Mouse (Mus musculus): Measurements from ENCODE around the gene Phospho1. TPM values are rescaled to one million over a fixed set of nuclear protein-coding genes. Genes with fewer than 3 reads are reported as not detected.

Phospho1 gene
- polyA plus RNA-seq, 1 experiment from 2014 or later = 14.9 TPM

DNA sequence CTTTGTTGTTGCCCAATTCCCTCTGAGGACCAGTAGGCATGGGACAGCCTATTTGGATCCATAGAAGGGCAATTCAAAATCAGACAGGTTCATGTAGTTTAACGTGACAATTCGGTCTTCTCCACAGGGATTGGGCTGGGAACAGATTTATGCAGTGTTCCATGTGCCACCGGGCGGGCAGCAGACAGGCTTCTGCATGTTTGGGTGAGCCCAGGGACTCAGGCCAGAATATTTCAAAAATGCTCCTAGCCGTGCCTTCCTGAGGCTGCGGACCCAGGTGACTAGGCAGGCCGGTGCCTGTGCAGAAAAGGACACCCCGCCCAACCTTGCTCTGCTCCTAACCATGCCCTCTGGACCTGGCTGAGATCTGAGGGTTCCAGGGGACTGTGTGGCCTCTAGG, 5.2 kb upstream of the Phospho1 start:
- ATAC-seq (ENCODE audit: low read depth) (no peak; the same call in 1 of the 2 replicates), DNase-seq (ENCODE audit: low spot score) (no peak)
- Histone ChIP-seq H3K27me3 (replicated peaks; ENCODE audit: control insufficient read depth, insufficient read depth, low read length) (peaks cover 4% of the 10 kb centered on the region; the same call in 1 of the 2 replicates), H3K27ac (replicated peaks; ENCODE audit: low read depth, low read length) (no peak overlapping the region), H3K4me2 (ENCODE audit: low read depth, low read length) (no peak overlapping the region), H3K9ac (ENCODE audit: low read depth, low read length) (no peak overlapping the region), H3K9me3 (ENCODE audit: control insufficient read depth, low read length) (no peaks in the 10 kb centered on the region), H3K4me1 (ENCODE audit: control insufficient read depth, insufficient read depth, low read length) (no peaks in the 10 kb centered on the region), H3K4me3 (ENCODE audit: low read depth, low read length) (no peak overlapping the region), H3K36me3 (ENCODE audit: control insufficient read depth, insufficient read depth, low read length) (no peaks in the 10 kb centered on the region)
- 78% methylated on average over 8 of the region's 8 CpGs for whole genome bisulfite sequencing

DNA sequence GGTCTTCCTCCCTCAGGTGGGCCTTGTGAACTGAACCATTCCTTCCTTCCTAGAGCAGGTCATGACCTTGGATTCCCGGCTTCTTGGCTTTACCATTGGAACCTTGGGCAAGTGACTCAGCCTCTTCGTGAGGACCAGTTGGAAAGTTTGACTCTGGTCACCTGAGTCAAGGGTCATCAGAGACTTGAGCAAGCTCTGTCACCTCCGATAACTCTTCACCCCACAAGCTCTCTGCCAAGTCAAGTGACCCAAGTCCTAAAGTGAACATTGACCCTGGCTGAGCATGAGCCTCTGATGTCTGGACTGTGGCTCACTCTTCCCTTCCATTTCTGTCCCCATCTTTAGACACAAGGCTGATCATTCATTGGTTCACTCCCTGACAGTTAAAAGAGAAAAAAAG, 2.8 kb upstream of the Phospho1 start:
- no peaks in the 10 kb centered on the region for H3K36me3 ChIP-seq (ENCODE audit: control insufficient read depth, insufficient read depth, low read length)
- ATAC-seq (ENCODE audit: low read depth) = no peak
- H3K27me3 ChIP-seq (replicated peaks; ENCODE audit: control insufficient read depth, insufficient read depth, low read length) = peaks cover 19% of the 10 kb centered on the region
- no peak for DNase-seq (ENCODE audit: low spot score)
- no peak overlapping the region for H3K4me3 ChIP-seq (ENCODE audit: low read depth, low read length)
- WGBS = 84% methylated on average over 3 of the region's 3 CpGs
- no peaks in the 10 kb centered on the region for H3K9me3 ChIP-seq (ENCODE audit: control insufficient read depth, low read length)
- no peak overlapping the region for H3K4me2 ChIP-seq (ENCODE audit: low read depth, low read length)
- H3K4me1 ChIP-seq (ENCODE audit: control insufficient read depth, insufficient read depth, low read length) = peaks cover 5% of the 10 kb centered on the region
- no peak overlapping the region for H3K9ac ChIP-seq (ENCODE audit: low read depth, low read length)
- no peak overlapping the region for H3K27ac ChIP-seq (replicated peaks; ENCODE audit: low read depth, low read length)

DNA sequence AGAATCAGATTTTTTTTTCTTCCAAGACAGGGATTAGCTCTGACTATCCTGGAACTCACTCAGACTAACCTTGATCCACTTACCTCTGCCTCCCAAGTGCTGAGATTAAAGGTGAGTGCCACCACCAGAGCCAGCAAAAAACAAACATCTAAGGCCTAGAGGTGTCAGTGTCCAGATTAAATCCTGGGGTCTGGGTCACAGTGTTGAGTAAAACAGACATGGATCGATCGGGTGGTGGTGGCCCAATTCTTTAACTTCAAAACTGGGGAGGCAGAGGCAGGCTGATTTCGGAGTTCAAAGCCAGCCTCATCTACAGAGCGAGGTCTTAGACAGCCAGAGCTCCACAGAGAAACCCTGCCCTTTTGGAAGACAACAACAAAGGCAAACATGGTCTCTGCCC, 1.9 kb upstream of the Phospho1 start:
- Histone ChIP-seq H3K9ac (ENCODE audit: low read depth, low read length) (no peak overlapping the region), H3K9me3 (ENCODE audit: control insufficient read depth, low read length) (no peaks in the 10 kb centered on the region), H3K4me2 (ENCODE audit: low read depth, low read length) (no peak overlapping the region), H3K36me3 (ENCODE audit: control insufficient read depth, insufficient read depth, low read length) (no peaks in the 10 kb centered on the region), H3K4me3 (ENCODE audit: low read depth, low read length) (no peak overlapping the region), H3K4me1 (ENCODE audit: control insufficient read depth, insufficient read depth, low read length) (peaks cover 5% of the 10 kb centered on the region), H3K27ac (replicated peaks; ENCODE audit: low read depth, low read length) (no peak overlapping the region), H3K27me3 (replicated peaks; ENCODE audit: control insufficient read depth, insufficient read depth, low read length) (peaks cover 28% of the 10 kb centered on the region)
- WGBS = 94% methylated on average over 4 of the region's 4 CpGs
- no peak for ATAC-seq (ENCODE audit: low read depth)
- no peak for DNase-seq (ENCODE audit: low spot score)

DNA sequence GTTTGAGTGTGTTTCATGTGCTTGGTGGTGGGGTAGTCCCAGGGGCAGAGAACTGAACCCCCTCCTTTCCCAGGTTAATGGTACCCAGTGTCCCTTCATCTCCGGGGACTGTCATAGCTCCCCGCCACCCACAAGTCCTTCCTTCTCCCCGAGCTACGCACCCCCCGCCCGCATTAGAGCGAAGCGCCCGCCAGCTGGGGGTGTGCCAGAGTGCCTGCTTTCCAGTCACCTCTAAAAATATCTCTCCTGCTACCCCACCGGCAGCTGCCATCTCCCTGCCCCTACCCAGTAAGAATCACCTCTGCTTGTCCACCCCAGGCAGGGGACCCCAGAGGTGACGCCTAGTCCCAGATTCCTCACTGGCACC, 561 bp downstream of the Phospho1 start:
- Histone ChIP-seq H3K9ac (ENCODE audit: low read depth, low read length) (peak overlapping the region; percentile 62), H3K4me2 (ENCODE audit: low read depth, low read length) (peak overlapping the region; percentile 99), H3K9me3 (ENCODE audit: control insufficient read depth, low read length) (no peaks in the 10 kb centered on the region), H3K27ac (replicated peaks; ENCODE audit: low read depth, low read length) (0 out of 2 replicates have a peak overlapping the region, but pooled peaks have one; percentile 28), H3K4me1 (ENCODE audit: control insufficient read depth, insufficient read depth, low read length) (peaks cover 5% of the 10 kb centered on the region), H3K27me3 (replicated peaks; ENCODE audit: control insufficient read depth, insufficient read depth, low read length) (peaks cover 51% of the 10 kb centered on the region), H3K4me3 (ENCODE audit: low read depth, low read length) (peak overlapping the region; percentile 50), H3K36me3 (ENCODE audit: control insufficient read depth, insufficient read depth, low read length) (no peaks in the 10 kb centered on the region)
- ATAC-seq (ENCODE audit: low read depth) (no peak), DNase-seq (ENCODE audit: low spot score) (no peak)
- 3% methylated on average over 11 of the region's 11 CpGs for whole genome bisulfite sequencing

DNA sequence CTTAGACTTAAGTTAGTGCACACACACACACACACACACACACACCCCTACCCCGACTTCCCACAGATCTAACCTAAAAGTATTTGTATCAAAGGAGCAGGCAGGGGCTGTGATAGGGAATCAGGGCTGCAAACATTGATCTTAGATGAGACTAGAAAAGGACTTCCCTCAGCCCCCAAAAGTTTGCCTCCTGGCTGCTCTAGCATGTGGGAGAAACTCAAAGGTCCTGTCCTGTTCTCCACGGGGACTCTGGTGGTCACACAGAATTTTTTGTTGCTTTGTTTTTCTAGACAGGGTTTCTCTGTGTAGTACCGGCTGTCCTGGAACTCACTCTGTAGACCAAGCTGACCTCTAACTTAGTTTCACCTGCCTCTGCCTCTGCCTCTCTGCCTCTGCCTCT, 1.3 kb downstream of the Phospho1 start:
- Histone ChIP-seq H3K4me1 (ENCODE audit: control insufficient read depth, insufficient read depth, low read length) (peaks cover 6% of the 10 kb centered on the region), H3K4me3 (ENCODE audit: low read depth, low read length) (peak overlapping the region; percentile 50), H3K9ac (ENCODE audit: low read depth, low read length) (no peak overlapping the region), H3K9me3 (ENCODE audit: control insufficient read depth, low read length) (no peaks in the 10 kb centered on the region), H3K4me2 (ENCODE audit: low read depth, low read length) (no peak overlapping the region), H3K36me3 (ENCODE audit: control insufficient read depth, insufficient read depth, low read length) (no peaks in the 10 kb centered on the region), H3K27ac (replicated peaks; ENCODE audit: low read depth, low read length) (0 out of 2 replicates have a peak overlapping the region, but pooled peaks have one; percentile 2), H3K27me3 (replicated peaks; ENCODE audit: control insufficient read depth, insufficient read depth, low read length) (peaks cover 59% of the 10 kb centered on the region)
- DNase-seq (ENCODE audit: low spot score) (no peak), ATAC-seq (ENCODE audit: low read depth) (no peak)
- 29% methylated on average over 3 of the region's 3 CpGs for WGBS

DNA sequence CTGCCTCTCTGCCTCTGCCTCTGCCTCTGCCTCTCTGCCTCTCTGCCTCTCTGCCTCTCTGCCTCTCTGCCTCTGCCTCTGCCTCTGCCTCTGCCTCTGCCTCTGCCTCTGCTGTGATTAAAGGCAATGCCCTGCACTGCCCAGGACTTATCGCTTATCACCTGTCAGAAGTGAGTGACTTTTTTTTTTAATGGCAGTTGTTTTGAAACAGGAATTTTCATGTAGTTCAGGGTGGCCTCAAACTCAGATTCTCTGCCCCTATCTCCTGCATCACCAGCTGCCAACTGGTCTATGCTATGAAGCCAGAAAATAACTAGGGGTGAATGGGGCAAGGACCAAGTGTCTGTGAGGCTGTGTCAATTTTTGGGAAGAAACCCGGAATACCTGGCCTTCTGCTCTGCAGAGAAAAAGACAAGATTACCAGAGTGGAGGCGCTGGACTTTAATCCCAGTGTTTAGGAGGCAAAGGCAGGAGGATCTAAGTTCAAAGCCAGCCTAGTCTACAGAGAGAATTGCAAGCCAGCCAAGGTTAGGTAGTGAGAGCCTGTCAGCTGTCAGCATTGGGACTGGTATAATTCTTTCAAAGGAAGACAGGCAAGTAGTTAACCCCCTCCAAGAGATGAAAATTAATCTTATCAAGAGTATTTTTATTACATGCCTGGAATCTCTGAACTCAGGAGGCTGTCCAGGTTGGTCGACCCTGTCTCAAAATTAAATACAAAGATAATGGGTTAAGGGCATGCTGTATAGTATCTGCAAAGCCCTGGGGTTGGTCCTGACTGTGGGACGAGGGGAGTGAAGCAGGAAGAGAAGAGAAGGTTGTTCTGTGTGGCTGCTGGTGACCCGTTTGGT, 2.2 kb downstream of the Phospho1 start:
- WGBS = 51% methylated on average over 6 of the region's 6 CpGs
- H3K9me3 ChIP-seq (ENCODE audit: control insufficient read depth, low read length) = no peaks in the 10 kb centered on the region
- peaks cover 68% of the 10 kb centered on the region for H3K27me3 ChIP-seq (replicated peaks; ENCODE audit: control insufficient read depth, insufficient read depth, low read length)
- ATAC-seq (ENCODE audit: low read depth) = no peak
- H3K36me3 ChIP-seq (ENCODE audit: control insufficient read depth, insufficient read depth, low read length) = no peaks in the 10 kb centered on the region
- H3K9ac ChIP-seq (ENCODE audit: low read depth, low read length) = no peak overlapping the region
- 0 out of 2 replicates have a peak overlapping the region, but pooled peaks have one; percentile 5 for H3K4me3 ChIP-seq (ENCODE audit: low read depth, low read length)
- no peak overlapping the region for H3K27ac ChIP-seq (replicated peaks; ENCODE audit: low read depth, low read length)
- H3K4me1 ChIP-seq (ENCODE audit: control insufficient read depth, insufficient read depth, low read length) = peaks cover 10% of the 10 kb centered on the region
- 0 out of 2 replicates have a peak overlapping the region, but pooled peaks have one; percentile 4 for H3K4me2 ChIP-seq (ENCODE audit: low read depth, low read length)
- DNase-seq (ENCODE audit: low spot score) = no peak

DNA sequence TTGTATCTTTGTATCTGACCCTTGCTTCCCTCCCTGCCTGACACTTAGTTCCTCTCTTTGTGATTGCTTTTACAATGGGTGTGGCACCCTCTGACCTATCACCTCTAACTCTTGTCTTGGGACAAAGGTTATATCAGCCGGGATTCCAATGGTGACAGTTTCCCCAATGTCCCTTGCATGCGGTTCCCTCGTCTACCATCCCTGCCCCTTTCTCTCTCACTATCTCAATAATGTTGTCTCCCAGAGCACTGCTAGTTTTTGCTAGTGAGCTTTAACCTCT, 2.8 kb downstream of the Phospho1 start:
- no peak for ATAC-seq (ENCODE audit: low read depth)
- H3K4me1 ChIP-seq (ENCODE audit: control insufficient read depth, insufficient read depth, low read length) = peaks cover 10% of the 10 kb centered on the region
- H3K4me2 ChIP-seq (ENCODE audit: low read depth, low read length) = 0 out of 2 replicates have a peak overlapping the region, but pooled peaks have one; percentile 4
- no peak for DNase-seq (ENCODE audit: low spot score)
- no peaks in the 10 kb centered on the region for H3K9me3 ChIP-seq (ENCODE audit: control insufficient read depth, low read length)
- no peak overlapping the region for H3K27ac ChIP-seq (replicated peaks; ENCODE audit: low read depth, low read length)
- H3K4me3 ChIP-seq (ENCODE audit: low read depth, low read length) = 0 out of 2 replicates have a peak overlapping the region, but pooled peaks have one; percentile 5
- 24% methylated on average over 3 of the region's 3 CpGs for WGBS
- no peaks in the 10 kb centered on the region for H3K36me3 ChIP-seq (ENCODE audit: control insufficient read depth, insufficient read depth, low read length)
- H3K9ac ChIP-seq (ENCODE audit: low read depth, low read length) = no peak overlapping the region
- peaks cover 74% of the 10 kb centered on the region for H3K27me3 ChIP-seq (replicated peaks; ENCODE audit: control insufficient read depth, insufficient read depth, low read length)

DNA sequence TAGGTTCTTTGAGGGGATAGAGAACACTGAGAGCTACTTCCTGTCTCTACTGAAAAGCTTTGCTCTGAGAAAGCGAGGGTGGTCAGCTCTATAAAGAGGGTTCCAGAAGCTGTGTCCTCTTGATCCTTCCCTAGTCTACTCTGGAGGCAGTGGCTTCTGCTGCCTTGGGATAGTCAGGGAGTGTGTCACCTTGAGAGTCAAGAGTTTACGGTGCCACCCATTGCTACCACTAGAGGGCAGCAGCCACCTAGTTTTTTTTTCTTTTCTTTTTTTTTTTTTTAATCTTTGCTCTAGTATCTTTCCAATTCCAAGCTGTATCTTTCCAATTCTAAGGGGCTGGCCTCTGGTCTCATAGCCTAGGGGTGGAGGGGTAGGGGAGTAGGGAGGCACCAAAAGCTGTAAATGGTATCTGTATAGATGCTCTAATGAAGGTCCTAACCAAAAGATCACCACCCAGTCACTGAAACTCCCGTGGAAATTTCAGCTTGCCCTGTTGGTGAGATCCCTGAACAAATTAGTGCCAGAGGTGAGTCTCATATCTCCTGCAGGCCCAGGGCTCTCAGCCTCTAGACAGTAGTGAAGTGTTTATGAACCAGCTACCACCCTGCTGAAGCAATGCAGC, 3.3 kb downstream of the Phospho1 start:
- ATAC-seq (ENCODE audit: low read depth) (no peak), DNase-seq (ENCODE audit: low spot score) (no peak)
- no peaks in the 10 kb centered on the region for H3K9me3 ChIP-seq (ENCODE audit: control insufficient read depth, low read length)
- WGBS = 18% methylated on average over 3 of the region's 3 CpGs
- H3K36me3 ChIP-seq (ENCODE audit: control insufficient read depth, insufficient read depth, low read length) = no peaks in the 10 kb centered on the region
- no peak overlapping the region for H3K27ac ChIP-seq (replicated peaks; ENCODE audit: low read depth, low read length)
- peaks cover 10% of the 10 kb centered on the region for H3K4me1 ChIP-seq (ENCODE audit: control insufficient read depth, insufficient read depth, low read length)
- peaks cover 78% of the 10 kb centered on the region for H3K27me3 ChIP-seq (replicated peaks; ENCODE audit: control insufficient read depth, insufficient read depth, low read length)
- H3K4me3 ChIP-seq (ENCODE audit: low read depth, low read length) = no peak overlapping the region
- H3K4me2 ChIP-seq (ENCODE audit: low read depth, low read length) = 0 out of 2 replicates have a peak overlapping the region, but pooled peaks have one; percentile 4
- no peak overlapping the region for H3K9ac ChIP-seq (ENCODE audit: low read depth, low read length)
